12 mouse cellular contexts compared by ENCODE assay signal in genomic region chr2:52779381-52779780, GRCm38 (mm10). TPM values are rescaled to one million over a fixed set of nuclear protein-coding genes. Genes with fewer than 3 reads are reported as not detected.
DNase-seq lines count a peak whose midpoint lies in the region; ATAC-seq and TF ChIP-seq lines count a peak whose summit lies in the region.
"Had no signal": no experiment of that assay in that cellular context is flagged by ENCODE, and none has a peak within 500 bp of the region (broad histone marks: within the 10 kb centered on the region; RNA-seq: fewer than 3 reads in every experiment).

No protein-coding gene starts in this region.

- no peaks in the 10 kb centered on the region for H3K79me2 ChIP-seq in heart, adult 2 months (replicated peaks; ENCODE audit: control insufficient read depth, insufficient read depth, low read length)

- no peak for TF ChIP-seq POLR2A in heart, adult 2 months (IDR thresholded peaks at IDR 0.05; ENCODE audit: insufficient read depth, low read depth, low read length)

- 66% methylated on average over 9 of the region's 9 CpGs for WGBS in heart, adult 2 months
- 88% methylated on average over 9 of the region's 9 CpGs for WGBS in heart, embryonic 10.5 days
- WGBS in intestine, embryonic 14.5 days: 62% methylated on average over 9 of the region's 9 CpGs

- no peaks in the 10 kb centered on the region for H3K4me1 ChIP-seq in heart, adult 2 months (ENCODE audit: control insufficient read depth, insufficient read depth, low read length)
- no peaks in the 10 kb centered on the region for H3K4me1 ChIP-seq in heart, embryonic 10.5 days
- H3K4me1 ChIP-seq in intestine, embryonic 14.5 days (replicated peaks; ENCODE audit: control insufficient read depth, insufficient read depth, low read length): 0 out of 2 replicates have a peak, but pooled peaks cover 9% of the 10 kb centered on the region
- H3K4me1 ChIP-seq: heart, embryonic 15.5 days had no signal

- DNase-seq in heart, adult 2 months: peak; percentile 39 to 66
- DNase-seq in heart, embryonic 10.5 days (ENCODE audit: low spot score): no peak
- peak; percentile 29 for DNase-seq in gastrocnemius, postnatal 10 days
- peak; percentile 53 for DNase-seq in intestine, embryonic 14.5 days (ENCODE audit: low spot score)
- DNase-seq in ovary, postnatal 14 days (ENCODE audit: low spot score): peak; percentile 17
- DNase-seq in frontal cortex, postnatal 36 days (ENCODE audit: low spot score in 2 of 2): no peak
- DNase-seq in frontal cortex, postnatal 14 days (ENCODE audit: low spot score in 2 of 2): no peak
- DNase-seq in layer of hippocampus, postnatal 25 days (ENCODE audit: extremely low spot score in 1 of 2, low spot score in 1 of 2): no peak
- DNase-seq: midbrain, embryonic 14.5 days had no signal

- H3K9ac ChIP-seq in heart, adult 2 months (ENCODE audit: low read depth, low read length): no peak overlapping the region
- no peak overlapping the region for H3K9ac ChIP-seq in intestine, embryonic 14.5 days (ENCODE audit: low read length)
- H3K9ac ChIP-seq: heart, embryonic 15.5 days had no signal

- H3K27ac ChIP-seq in heart, adult 2 months: no peak overlapping the region
- no peak overlapping the region for H3K27ac ChIP-seq in heart, embryonic 10.5 days
- H3K27ac ChIP-seq in intestine, embryonic 14.5 days (ENCODE audit: low read depth): no peak overlapping the region
- H3K27ac ChIP-seq: heart, embryonic 15.5 days; layer of hippocampus, adult 2 months had no signal

- peak overlapping the region; percentile 26 for H3K4me2 ChIP-seq in intestine, embryonic 14.5 days (ENCODE audit: low read length)
- H3K4me2 ChIP-seq: heart, embryonic 15.5 days; liver, embryonic 11.5 days had no signal

- TF ChIP-seq EP300 in heart, adult 2 months (IDR thresholded peaks at IDR 0.05; ENCODE audit: insufficient read depth, low read depth, low read length): no peak

- ATAC-seq in intestine, embryonic 14.5 days (replicated peaks; ENCODE audit: low FRiP score, low TSS enrichment, low read depth): 0 out of 2 replicates have a peak, but pooled peaks have one; percentile 27

- no peak overlapping the region for H3K4me3 ChIP-seq in heart, adult 2 months
- H3K4me3 ChIP-seq in heart, embryonic 10.5 days: no peak overlapping the region
- no peak overlapping the region for H3K4me3 ChIP-seq in intestine, embryonic 14.5 days (ENCODE audit: low read depth, low read length)
- H3K4me3 ChIP-seq: heart, embryonic 15.5 days; layer of hippocampus, adult 2 months had no signal

- intact Hi-C loops in heart, adult 2 months (cut with DNase I): no loop called here

- no peaks in the 10 kb centered on the region for H3K9me3 ChIP-seq in heart, embryonic 10.5 days
- H3K9me3 ChIP-seq in intestine, embryonic 14.5 days (ENCODE audit: control insufficient read depth, low read length): no peaks in the 10 kb centered on the region
- H3K9me3 ChIP-seq: heart, embryonic 15.5 days had no signal

- no peaks in the 10 kb centered on the region for H3K27me3 ChIP-seq in heart, adult 2 months (ENCODE audit: control insufficient read depth, insufficient read depth, low read length)
- H3K27me3 ChIP-seq in heart, embryonic 10.5 days (ENCODE audit: insufficient read depth, poor library complexity, severe bottlenecking): no peaks in the 10 kb centered on the region
- H3K27me3 ChIP-seq in intestine, embryonic 14.5 days (replicated peaks; ENCODE audit: control insufficient read depth, insufficient read depth, low read length): no peaks in the 10 kb centered on the region
- H3K27me3 ChIP-seq: heart, embryonic 15.5 days had no signal

- no peaks in the 10 kb centered on the region for H3K36me3 ChIP-seq in heart, adult 2 months (ENCODE audit: control insufficient read depth, insufficient read depth, low read length)
- H3K36me3 ChIP-seq in heart, embryonic 10.5 days: no peaks in the 10 kb centered on the region
- no peaks in the 10 kb centered on the region for H3K36me3 ChIP-seq in intestine, embryonic 14.5 days (ENCODE audit: control insufficient read depth, insufficient read depth, low read length)
- H3K36me3 ChIP-seq: heart, embryonic 15.5 days had no signal

- no peak for TF ChIP-seq CTCF in heart, adult 2 months (IDR thresholded peaks at IDR 0.05)

RNA-seq across cellular contexts. Expression of gene Stam2, which starts 37.3 kb away (rescaled TPM):
- 10 to 100 TPM; 16.4 to 17.1 TPM for total RNA-seq in heart, adult 2 months (2021)
- 5.9 and 8.8 TPM in 2 replicates for polyA plus RNA-seq in heart, adult 2 months (2012; rRNA removed)
- polyA plus RNA-seq in heart, embryonic 10.5 days (2016; fragmentation: Nextera tagmentation; extraction: Ambion mirVana): 30.5 and 35.2 TPM in 2 replicates
- 10 to 100 TPM; 17.9 to 20.8 TPM for total RNA-seq in gastrocnemius, postnatal 10 days (2021)
- 33.2 and 34.4 TPM in 2 replicates for polyA plus RNA-seq in intestine, embryonic 14.5 days (2014; fragmentation: Nextera tagmentation; extraction: Ambion mirVana)
- 10 to 100 TPM; 22.1 to 23.7 TPM for total RNA-seq in layer of hippocampus, postnatal 25 days (2021)

Comparison
In these comparisons a context has a peak if more than half of its experiments do, and no peak if none do; other contexts are left out.
1. DNase-seq: peak in heart, adult 2 months (2 of 2), gastrocnemius, postnatal 10 days (single experiment), intestine, embryonic 14.5 days (single experiment) and ovary, postnatal 14 days (single experiment); none in heart, embryonic 10.5 days (single experiment), frontal cortex, postnatal 36 days (0 of 2), frontal cortex, postnatal 14 days (0 of 2) and layer of hippocampus, postnatal 25 days (0 of 2).